Mouse (Mus musculus): ENCODE results near the gene Ilf2. TPM values are rescaled to one million over a fixed set of nuclear protein-coding genes. Genes with fewer than 3 reads are reported as not detected.

Ilf2 gene
- 10 to 100 TPM; 73.5 to 82.2 TPM for total RNA-seq (2021)

GRCm38 (mm10) chr3:90475831-90476611, at the start of gene Ilf2:
Gene Ilf2, plus strand, starts transcription at chr3:90476126.
- intact Hi-C loops (cut with DNase I) = no loop called here
- DNase-seq (ENCODE audit: low spot score in 2 of 2) = peak; percentile 96 to 97

- intact Hi-C loops (cut with DNase I) = no loop called here
- no peak for DNase-seq (ENCODE audit: low spot score in 2 of 2)
These were observed 48.4 kb upstream of the Ilf2 start for GRCm38 (mm10) chr3:90427574-90427973.

GRCm38 (mm10) chr3:90428186-90428585, 47.7 kb upstream of the Ilf2 start:
- no peak for DNase-seq (ENCODE audit: low spot score in 2 of 2)
- intact Hi-C loops (cut with DNase I) = no loop called here

- intact Hi-C loops (cut with DNase I) = no loop called here
- no peak for DNase-seq (ENCODE audit: low spot score in 2 of 2)
These were observed 46.4 kb upstream of the Ilf2 start for GRCm38 (mm10) chr3:90429576-90429975.

GRCm38 (mm10) chr3:90432348-90432747, 43.6 kb upstream of the Ilf2 start:
- DNase-seq (ENCODE audit: low spot score in 2 of 2) = no peak
- intact Hi-C loops (cut with DNase I) = loop anchor here (5.0 kb wide), 1 partner anchor 35 kb away; the partner anchor contains the start of gene Npr1

GRCm38 (mm10) chr3:90432811-90433219, 43.1 kb upstream of the Ilf2 start:
- peak in 1 of 2 experiments; percentile 59 for DNase-seq (ENCODE audit: low spot score in 2 of 2)
- intact Hi-C loops (cut with DNase I) = loop anchor here (5.0 kb wide), 1 partner anchor 34 kb away; the partner anchor contains the start of gene Npr1

GRCm38 (mm10) chr3:90433381-90434020, 42.4 kb upstream of the Ilf2 start, which contains the start of gene Ints3:
Gene Ints3, minus strand, starts transcription at chr3:90433622.
- intact Hi-C loops (cut with DNase I) = loop anchor here (5.0 kb wide), 1 partner anchor 34 kb away; the partner anchor contains the start of gene Npr1
- peak; percentile 100 for DNase-seq (ENCODE audit: low spot score in 2 of 2)

- intact Hi-C loops (cut with DNase I) = loop anchor here (5.0 kb wide), 1 partner anchor 33 kb away; the partner anchor contains the start of gene Npr1
- DNase-seq (ENCODE audit: low spot score in 2 of 2) = no peak
These were observed 41.7 kb upstream of the Ilf2 start for GRCm38 (mm10) chr3:90434073-90434730.

GRCm38 (mm10) chr3:90437131-90437530, 38.8 kb upstream of the Ilf2 start:
- intact Hi-C loops (cut with DNase I) = no loop called here
- no peak for DNase-seq (ENCODE audit: low spot score in 2 of 2)

- DNase-seq (ENCODE audit: low spot score in 2 of 2) = no peak
- intact Hi-C loops (cut with DNase I) = no loop called here
These were observed 35.2 kb upstream of the Ilf2 start for GRCm38 (mm10) chr3:90440756-90441155.

GRCm38 (mm10) chr3:90443977-90444376, 31.9 kb upstream of the Ilf2 start:
- no peak for DNase-seq (ENCODE audit: low spot score in 2 of 2)
- intact Hi-C loops (cut with DNase I) = no loop called here

GRCm38 (mm10) chr3:90445417-90446200, 30.3 kb upstream of the Ilf2 start:
- intact Hi-C loops (cut with DNase I) = no loop called here
- no peak for DNase-seq (ENCODE audit: low spot score in 2 of 2)

- intact Hi-C loops (cut with DNase I) = no loop called here
- peak; percentile 42 to 43 for DNase-seq (ENCODE audit: low spot score in 2 of 2)
These were observed 29.4 kb upstream of the Ilf2 start for GRCm38 (mm10) chr3:90446389-90447122.

- intact Hi-C loops (cut with DNase I) = no loop called here
- DNase-seq (ENCODE audit: low spot score in 2 of 2) = no peak
These were observed 28.8 kb upstream of the Ilf2 start for GRCm38 (mm10) chr3:90447123-90447494.

- intact Hi-C loops (cut with DNase I) = no loop called here
- no peak for DNase-seq (ENCODE audit: low spot score in 2 of 2)
These were observed 27.3 kb upstream of the Ilf2 start for GRCm38 (mm10) chr3:90448626-90449025.

GRCm38 (mm10) chr3:90450874-90451273, 25.1 kb upstream of the Ilf2 start:
- no peak for DNase-seq (ENCODE audit: low spot score in 2 of 2)
- intact Hi-C loops (cut with DNase I) = no loop called here

- intact Hi-C loops (cut with DNase I) = no loop called here
- no peak for DNase-seq (ENCODE audit: low spot score in 2 of 2)
These were observed 24.4 kb upstream of the Ilf2 start for GRCm38 (mm10) chr3:90451396-90452095.

- DNase-seq (ENCODE audit: low spot score in 2 of 2) = no peak
- intact Hi-C loops (cut with DNase I) = no loop called here
These were observed 21.0 kb upstream of the Ilf2 start for GRCm38 (mm10) chr3:90454931-90455330.
